Mouse (Mus musculus): Measurements from ENCODE around the gene Rbp1.

Rbp1 gene

DNA sequence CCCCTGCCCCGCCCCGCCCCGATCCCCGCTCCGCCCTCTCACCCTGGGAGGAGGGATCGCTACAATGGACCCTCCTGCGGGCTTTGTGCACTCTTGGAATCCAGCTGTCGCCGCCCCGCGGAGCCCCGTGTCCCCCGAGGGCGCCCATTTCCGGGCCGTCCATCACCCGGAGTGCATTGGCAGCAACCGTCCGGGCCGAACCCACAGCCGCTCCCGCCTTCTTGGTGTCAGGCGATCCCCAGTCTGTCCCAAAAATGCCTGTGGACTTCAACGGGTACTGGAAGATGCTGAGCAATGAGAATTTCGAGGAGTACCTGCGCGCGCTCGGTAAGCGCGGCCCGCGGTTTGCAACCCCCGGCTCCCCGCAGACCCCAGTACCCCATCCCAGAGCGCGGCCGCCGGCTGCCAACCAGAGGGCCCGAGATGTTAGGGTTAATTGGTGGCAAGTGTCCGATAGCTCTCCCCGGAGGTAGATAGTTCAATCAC is 2.0 kb downstream of the Rbp1 start:
- no peak for DNase-seq (ENCODE audit: low spot score)

DNA sequence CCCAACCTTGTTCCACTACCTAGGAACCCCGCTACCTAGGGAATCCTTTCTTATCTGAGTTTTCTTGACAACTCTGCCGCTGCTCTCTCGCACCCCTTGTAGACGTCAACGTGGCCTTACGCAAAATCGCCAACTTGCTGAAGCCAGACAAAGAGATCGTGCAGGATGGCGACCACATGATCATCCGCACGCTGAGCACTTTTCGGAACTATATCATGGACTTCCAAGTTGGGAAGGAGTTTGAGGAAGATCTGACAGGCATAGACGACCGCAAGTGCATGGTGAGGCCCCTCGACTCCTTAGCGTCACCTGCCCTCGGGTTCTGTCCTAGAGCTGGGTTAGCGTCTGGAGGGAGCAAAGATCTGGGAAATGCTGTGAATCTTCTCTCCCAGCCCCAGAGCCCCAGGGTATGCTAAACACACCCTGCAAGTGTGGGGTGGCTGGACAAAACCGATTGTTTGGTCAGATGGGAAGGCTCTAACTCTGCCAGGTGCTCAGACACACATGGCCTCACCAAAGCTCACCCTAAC is 2.7 kb downstream of the Rbp1 start:
- DNase-seq (ENCODE audit: low spot score), result no peak

DNA sequence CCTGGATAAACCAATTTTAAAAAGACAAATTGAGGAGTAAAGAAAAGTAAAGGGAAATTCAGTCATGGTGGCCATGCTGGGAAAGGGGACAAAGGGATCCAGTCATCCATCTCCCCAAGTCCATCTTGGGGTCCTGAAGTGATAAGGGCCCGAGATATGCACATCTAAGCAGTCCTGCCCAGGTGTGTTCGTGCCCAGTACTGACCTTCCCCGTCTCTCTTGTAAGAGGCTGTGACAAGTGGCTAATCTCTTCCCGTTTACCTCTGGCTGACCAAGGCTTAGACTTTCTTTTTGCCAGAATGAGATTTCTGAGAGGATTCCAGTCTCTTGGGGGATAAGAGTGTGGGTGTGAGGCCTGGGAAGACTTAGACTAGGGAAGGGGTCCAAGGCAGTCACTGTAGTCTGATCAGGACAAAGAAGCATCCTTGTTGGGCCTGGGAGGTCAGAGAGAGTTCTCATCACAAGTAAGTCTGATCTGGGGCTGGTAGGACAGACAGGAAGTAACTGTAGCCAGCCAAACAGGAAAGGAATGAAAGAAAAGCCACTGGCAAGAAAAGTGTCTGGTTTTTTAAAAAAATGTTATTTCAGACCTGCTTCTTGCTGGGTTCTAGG is 5.3 kb downstream of the Rbp1 start:
- no peak for DNase-seq (ENCODE audit: low spot score)

DNA sequence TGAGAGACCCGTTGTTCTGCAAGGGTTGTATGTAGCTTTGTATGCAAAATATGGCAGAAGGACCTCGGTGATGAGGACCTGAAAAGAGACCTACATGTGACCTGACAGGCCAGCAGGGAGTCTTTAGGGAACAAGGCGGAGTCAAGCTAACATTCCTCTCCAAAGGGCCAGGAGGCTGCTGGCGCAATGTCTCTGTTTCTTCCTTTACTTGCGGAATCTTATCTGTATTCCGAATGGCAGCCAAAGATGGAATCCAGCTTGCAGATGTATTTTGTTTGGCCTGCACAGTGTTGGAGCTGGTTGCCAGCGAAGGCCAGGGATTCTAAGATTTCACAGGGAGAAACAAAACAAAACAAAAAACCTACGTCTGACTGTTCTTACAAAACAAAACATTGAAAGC is 6.0 kb downstream of the Rbp1 start:
- no peak for DNase-seq (ENCODE audit: low spot score)

DNA sequence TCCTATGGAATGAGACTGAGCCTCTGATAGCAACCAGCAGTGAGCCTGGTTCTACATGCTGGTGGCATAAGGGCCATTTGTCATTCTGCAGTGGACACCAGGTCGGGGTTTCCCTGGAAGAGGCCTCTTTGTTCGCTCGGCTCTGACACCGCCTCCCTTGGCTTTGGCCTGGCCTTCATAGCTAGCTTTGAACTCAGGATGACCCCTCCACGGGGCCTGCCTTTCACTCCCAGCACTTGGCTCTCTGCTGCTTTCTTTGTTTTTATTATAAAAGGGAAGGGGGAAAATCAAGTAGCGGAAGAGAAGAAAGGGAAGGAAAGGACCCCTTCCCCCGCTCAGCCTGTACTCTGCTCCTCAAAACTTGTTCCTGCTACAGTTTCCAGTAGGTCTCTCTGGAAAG is 7.0 kb downstream of the Rbp1 start:
- no peak for DNase-seq (ENCODE audit: low spot score)

DNA sequence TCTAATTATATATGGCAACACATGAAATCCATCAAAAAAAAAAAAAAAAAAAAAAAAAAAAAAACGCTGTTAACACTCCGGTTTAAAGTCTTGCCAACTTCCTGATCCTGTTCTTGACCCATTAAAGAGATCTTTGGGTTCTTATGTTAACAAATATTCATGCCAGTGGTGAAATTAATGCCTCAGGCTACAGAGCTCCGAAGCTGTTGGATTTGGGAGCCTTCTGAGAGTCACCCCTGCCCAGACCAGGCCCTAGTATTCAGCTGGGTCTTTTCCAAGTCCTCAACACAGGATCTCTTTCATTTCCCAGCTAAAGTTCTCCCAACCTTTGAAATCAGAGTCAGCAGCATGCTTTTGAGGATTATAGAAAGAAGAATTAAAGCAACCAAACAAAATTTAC is 7.8 kb downstream of the Rbp1 start:
- no peak for DNase-seq (ENCODE audit: low spot score)

DNA sequence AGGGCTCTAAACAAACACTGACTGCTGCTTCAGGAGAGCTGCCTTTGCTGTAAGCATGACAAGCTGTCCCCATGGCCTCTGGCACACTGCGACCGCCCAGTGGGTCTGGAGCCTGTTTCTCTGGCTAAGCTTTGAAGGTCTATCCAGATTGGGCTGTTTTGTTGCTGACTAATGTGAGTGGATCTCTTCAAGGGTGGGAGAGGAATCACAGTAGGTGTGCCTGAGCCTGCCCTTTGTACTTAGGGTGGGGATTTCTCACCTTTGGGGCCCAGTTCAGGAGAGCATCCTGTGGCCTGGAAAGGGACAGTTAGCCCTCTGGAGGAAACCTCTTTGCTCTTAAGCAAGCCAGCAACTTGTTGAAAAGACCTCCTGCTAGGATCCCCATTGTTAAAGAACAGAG is 10.3 kb downstream of the Rbp1 start:
- no peak for DNase-seq (ENCODE audit: low spot score)

DNA sequence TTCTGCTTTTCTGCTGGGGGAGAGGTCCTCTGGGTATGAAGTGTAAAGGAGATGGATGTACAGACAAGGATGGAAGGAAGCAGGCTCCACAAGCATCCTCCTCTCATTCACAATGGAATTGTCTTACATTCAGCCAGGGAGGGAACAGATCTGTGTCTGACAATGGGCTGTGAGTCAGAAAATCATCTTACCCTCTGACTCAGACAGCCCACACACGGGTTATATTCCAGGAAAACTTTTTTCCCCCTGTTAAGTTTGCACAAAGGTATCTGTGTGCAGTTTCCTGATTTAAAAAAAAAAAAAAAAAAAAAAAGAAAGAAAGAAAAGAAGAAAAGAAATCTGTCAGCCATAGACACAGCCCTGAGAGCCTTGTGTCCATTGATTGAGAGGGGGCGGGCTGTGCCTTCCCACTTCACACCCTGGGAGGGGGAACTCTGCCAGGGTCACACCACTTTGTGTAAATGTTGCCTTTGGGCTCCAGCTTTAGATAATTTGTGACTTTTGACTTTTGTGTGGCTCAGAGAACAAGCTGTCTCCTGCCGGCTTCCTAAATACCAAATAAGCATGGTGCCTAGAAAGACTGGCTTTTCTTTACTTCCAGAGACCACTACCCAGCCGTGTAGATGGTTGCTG is 11.3 kb downstream of the Rbp1 start:
- no peak for DNase-seq (ENCODE audit: low spot score)

DNA sequence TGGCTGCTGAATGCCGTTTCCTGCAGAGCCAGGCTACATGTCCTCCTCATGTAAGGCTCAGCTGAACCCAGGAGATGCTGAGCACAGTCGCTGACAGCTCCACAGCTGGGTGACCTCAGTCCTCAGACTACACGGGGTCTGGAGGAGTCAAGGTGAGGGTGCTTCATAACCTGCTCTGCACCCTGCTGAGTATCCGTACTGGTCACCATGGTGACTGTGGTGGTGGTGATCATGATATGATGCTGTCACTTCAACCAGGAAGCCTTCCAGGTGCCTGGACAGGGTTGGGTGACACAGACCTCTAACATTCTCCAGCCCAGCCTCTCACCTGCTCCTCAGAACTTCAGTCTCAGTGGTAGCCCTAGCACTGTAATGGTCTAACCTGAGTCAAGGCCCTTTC is 15.1 kb downstream of the Rbp1 start:
- no peak for DNase-seq (ENCODE audit: low spot score)

DNA sequence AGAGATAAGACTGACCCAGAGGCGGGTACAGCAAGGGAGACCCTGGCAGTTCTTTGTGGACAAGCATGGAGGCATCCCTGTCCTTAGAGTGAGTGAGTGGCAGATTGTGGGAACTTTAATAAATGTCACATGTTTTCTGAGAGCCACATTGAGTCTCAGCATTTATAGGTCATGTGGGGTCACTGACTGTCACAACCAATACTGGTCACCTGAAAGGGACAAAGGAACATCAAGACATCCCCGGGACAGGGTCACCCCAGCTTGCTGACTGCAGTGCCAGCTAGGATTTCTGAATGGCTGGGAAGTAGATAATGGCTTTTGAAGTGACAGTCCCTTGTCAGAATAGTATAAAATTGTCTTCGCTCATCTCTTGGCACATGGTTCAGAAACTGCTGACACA is 16.3 kb downstream of the Rbp1 start:
- DNase-seq (ENCODE audit: low spot score), result no peak

DNA sequence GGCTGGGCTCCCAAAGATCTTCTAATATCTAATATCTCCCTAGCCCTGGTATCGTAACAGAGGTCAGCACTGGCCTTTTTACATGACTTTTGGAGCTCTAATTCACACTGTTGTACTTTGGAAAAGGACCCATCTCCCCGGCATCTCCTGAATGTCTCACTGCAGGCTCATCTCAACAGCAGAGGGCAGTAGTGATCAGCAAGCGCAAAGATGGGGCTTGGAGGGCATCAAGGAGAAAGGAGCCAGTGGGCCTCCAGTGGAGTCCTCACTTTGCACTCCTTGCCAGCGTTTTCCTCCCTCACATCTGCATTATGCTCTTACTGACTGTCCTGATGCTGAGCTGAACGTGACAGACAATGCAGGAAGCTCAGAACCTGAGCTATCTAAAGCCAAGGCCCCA is 19.9 kb downstream of the Rbp1 start:
- DNase-seq (ENCODE audit: low spot score), result no peak

DNA sequence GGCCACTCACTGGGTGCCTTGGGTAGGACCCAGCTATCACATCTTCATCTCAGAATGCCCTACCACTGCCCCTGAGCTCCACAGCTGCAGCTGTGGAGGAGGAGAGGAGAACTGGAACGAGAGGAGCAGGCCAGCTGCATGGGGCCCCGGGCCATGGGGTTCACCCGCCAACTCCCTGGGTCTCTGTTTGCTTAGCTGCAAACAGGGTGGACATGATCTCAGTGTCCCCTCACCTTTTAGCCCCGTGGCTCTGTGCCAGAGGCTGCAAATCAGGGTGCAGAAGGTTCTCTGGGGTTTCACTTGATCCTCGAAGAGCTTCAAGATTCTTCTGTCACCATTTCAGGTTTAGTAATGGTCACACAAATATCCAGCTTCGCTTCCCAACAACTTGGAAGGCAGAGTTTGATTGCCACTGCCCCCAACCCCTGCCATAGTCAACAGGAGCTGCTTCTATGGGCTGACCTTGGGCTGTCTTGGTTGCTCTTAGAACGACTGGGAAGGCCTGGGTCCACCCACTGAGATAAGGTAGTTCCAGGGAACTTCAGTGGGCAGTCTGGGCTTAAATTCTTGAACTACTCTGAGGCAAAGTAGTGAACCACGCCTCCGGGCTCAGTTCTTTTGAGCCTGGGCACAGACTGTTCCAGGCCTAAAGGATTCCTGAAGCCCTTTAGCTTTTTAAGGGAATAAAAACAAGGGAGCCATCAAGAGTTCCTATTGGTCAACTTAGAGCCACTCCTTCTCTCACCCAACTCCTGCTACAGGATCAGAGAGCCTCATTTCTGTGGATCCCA is 22.8 kb downstream of the Rbp1 start:
- DNase-seq (ENCODE audit: low spot score), result no peak

DNA sequence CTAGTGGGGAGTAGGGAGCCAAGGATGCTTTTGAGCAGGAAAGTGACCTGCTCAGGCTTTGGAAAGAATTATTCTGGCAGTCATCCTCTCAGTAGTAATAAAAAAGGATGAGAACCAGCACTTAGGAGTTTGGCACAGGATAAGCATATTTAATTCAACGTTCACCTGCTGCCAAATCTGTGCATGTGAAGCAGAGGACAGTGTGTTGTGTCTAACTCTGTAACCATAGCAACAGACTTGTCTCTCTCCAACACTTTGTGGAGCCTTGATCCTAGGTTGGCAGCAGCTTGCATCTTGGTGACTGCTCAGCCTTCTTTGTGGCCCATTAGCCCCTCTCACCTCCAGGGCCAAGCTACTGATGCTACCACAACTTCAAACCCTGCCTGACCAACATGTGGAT is 28.2 kb downstream of the Rbp1 start:
- no peak for DNase-seq (ENCODE audit: low spot score)

DNA sequence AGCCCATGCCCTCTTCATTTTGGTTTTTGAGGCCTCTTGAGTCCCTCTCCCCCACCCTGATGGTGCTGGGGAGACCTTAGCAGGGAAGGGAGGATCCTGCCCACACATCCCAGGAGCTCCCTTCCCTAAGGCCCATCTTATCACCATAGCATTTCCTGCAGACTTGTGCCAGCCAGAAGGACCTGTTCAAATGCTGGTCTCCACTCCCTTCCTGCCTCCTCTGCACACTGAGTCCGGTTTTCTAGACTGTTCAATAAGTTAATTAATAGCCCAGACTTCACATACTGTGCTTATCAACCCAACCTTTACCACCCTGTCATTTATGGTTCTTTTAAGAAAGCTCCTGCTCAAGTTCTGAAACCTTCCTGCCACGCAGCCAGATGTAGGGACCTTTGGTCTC is 43.9 kb downstream of the Rbp1 start:
- no peak for DNase-seq (ENCODE audit: low spot score)

DNA sequence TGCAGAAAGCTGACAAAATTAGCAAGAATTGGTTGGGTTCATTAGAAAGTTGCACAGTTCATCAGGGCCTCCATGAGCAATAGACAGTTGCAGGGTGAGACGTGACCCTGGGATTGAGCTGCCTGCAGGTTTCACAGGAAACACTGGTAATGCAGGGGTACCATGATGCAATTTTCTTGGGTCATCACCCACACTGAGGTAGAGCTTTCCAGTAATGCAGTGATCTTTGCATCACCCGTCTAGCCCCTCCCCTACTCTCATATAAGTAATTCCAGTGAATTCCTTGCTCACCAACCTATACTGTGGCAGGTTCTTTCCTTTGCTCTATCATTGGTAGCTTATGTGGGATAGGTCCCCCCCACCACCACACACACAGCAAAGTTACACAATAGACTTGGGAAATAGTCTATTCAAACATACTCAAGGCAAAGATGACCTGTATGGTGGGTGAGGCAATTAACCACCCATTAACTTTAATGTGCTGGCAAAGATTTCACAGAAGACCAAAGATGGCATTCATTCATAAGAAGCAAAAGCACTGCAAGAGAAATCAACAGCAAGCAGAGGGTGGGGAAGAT is 57.5 kb downstream of the Rbp1 start:
- DNase-seq (ENCODE audit: low spot score), result no peak

DNA sequence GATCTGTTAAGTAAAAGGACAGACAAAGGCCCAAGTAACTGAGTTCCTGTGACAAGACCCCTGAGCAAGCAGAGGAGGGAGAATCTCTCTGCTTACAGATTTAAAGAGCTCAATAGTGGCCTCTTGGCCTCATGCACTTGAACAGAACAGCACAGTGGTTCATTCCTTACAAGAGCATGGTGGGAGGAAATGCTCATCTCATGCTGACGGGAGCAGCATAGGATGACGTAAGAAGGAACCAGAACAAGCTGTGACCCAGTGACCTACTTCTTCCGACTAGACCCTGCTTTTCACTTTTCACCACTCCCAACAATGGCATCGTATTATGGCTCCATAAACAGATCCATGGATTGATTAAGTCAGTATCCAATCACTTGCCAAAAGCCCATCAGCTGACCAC is 59.5 kb downstream of the Rbp1 start:
- no peak for DNase-seq (ENCODE audit: low spot score)

DNA sequence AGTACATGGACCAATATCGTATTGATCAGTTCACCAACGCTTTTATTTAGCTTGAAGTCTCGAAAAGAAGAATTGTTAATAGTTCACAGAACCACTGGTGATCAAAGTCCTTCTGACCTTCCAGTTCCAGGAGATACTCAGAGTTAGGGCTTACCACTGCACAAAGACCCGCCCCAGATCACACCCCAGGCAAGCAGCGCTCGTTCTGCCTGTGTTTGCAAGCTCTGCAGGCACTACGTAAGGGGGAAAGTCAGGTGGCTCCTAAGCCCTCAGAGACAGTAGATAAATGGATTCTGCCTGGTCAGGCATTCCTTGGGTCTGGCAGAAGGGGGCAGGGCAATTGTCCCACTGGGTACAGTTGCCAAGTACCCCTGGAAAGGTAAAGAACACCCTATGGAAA is 62.3 kb downstream of the Rbp1 start:
- no peak for DNase-seq (ENCODE audit: low spot score)

DNA sequence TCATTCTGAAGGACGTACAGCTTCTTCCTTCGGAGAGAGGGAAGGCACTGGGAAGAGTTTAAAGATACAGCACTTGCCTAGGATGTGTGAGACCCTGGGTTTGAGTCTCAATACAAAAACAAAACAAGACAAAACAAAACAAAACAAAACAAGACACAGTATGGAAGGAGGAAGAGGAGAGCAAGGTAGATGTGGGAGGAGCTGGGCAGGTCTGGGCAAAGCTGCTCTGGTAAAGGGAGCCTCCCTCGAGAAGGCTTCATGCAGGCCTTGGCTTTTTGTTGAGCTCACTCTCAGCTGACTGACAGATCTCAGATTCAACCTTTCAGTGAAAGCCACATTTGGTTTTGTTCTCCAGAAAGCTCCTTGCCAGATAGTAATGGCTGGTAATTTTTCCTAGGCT is 63.1 kb downstream of the Rbp1 start, which contains the start of gene Rbp2:
Gene Rbp2, plus strand, starts transcription at position 301 of the 400 bp plus-strand sequence.
- no peak for DNase-seq (ENCODE audit: low spot score)

DNA sequence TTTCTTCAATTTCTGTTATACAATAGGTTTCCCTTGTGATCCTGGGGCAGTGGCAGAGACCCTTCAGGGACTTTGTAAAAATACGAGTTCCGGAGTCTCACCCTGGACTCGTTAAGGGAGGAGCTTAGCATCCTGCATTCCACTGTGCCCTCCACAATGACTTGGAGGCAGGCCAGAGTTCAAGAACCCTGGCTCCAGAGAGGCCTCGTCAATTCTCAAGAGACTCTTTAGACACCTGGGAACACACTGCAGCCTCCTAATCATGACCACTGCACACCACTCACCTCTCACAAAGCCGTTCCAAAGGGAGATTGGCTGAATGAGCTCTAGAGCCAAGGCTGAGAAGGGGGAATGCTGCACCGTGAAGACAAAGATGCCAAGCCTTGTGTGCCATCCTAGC is 64.5 kb downstream of the Rbp1 start:
- DNase-seq (ENCODE audit: low spot score), result no peak

DNA sequence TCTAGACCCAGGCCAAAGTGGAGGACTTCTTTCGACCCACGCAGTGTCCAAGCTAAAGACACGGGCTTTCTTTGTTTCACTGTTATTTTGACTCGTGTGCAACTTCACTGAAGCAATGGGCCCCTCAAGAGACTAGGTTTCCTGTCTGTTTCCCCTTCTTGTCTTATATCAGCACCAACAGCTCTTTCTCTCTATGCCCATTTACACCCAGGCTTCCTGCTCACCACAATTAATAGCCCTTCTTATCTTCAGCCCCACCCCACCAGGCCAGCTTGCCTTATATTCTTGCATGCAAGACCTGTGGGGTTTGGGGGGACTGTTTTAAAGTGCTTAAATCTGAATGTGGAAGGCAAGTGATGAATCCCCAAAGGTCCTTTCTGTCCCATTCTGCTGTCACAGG is 66.8 kb downstream of the Rbp1 start:
- no peak for DNase-seq (ENCODE audit: low spot score)

DNA sequence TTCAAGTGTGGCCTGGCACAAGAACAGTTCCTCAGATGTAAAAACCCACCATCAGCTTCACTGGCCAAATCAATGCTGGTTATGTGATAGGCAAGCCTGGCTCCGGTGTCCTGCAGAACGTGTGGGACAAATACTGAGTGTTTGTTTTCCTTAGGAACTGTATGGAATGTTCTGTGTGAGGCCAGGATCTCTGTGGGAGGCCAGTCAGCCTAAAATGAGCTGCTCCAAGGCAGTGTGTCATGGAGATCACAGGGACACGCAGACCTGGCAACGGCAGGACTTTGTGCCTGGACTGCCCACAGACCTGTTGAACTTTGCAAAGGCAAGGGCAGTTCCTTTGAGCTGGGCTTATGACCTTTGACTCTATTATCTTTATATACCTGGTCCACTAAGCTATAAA is 67.4 kb downstream of the Rbp1 start:
- no peak for DNase-seq (ENCODE audit: low spot score)

DNA sequence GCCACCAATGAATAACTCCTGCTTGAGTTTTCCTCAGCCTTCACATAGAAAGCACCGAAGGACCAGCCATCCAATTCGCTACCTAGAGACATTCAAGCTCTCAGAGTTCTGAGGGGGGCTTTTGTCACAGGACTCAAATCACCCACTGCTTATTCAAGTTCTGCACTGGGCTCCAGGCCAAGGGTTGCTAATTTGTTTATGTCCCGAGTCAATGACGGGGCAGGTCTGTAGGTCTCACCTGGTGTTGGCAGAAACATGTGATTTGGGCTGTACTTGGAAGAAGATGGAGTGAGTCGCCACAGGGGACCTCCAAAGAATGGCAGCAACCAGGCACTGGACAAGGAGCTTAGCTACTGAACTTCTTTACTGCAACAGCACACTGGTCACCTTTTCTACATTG is 68.3 kb downstream of the Rbp1 start:
- DNase-seq (ENCODE audit: low spot score), result no peak

DNA sequence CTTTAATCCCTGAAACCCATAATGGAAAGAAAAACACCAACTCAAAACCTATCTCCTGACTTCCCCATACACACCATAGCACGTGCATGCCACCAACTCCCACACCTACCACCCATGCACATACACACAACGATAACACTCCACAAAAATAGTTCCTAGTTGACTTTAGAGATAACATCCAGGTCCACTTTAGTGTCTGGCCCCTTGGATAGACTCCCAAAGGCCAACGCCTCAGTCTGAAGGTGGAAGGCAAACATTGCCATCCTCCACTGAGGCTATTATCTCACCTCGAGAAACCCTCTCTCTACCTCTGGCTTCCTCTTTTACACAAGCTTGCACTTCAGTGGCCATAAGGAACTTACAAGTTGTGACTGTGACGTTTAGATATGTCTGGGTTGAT is 69.5 kb downstream of the Rbp1 start:
- DNase-seq (ENCODE audit: low spot score), result no peak

Data from layer of hippocampus, adult 9-10 months (tissue).